Mouse (Mus musculus) small intestine, adult 2 months (tissue): ENCODE results near the gene Nbea.

Source experiments
- CTCF ChIP-seq: fragments of 200-500 bp; IDR thresholded peaks from 2 replicates; pipeline ENCODE4 v1.5.1; 2012; ENCODE audit warnings: low read depth, mild to moderate bottlenecking, control low read depth, inconsistent platforms, low read length, moderate library complexity, mixed read lengths; ENCODE audit not compliant: insufficient replicate concordance, insufficient read length; ENCODE audit errors: extremely low read depth
- POLR2A ChIP-seq: fragments of 200-500 bp; IDR thresholded peaks from 2 replicates; pipeline ENCODE4 v1.6.1; 2012; ENCODE audit warnings: low read depth, mild to moderate bottlenecking, control low read depth, inconsistent platforms, low read length, moderate library complexity

- TF ChIP-seq POLR2A (no peak), CTCF (no peak)
Observed at GRCm38 (mm10) chr3:55814993-55815625, 368.4 kb downstream of the Nbea start.
